Mouse (Mus musculus) T-cell, adult 2 months (primary cell): ENCODE data around the gene Olfr138.

ENCODE experiments used
- DNase-seq: peaks from one replicate; pipeline ENCODE4 v3.0.0; 2022; ENCODE audit warnings: low spot score

Olfr138 gene

GRCm38 (mm10) chr17:38260735-38261134, at the start of gene Olfr138:
Gene Olfr138, plus strand, starts transcription at chr17:38261035.
- no peak for DNase-seq

GRCm38 (mm10) chr17:38307470-38307869, 46.6 kb downstream of the Olfr138 start, which contains the start of gene Olfr137:
Gene Olfr137, minus strand, starts transcription at chr17:38307570.
- DNase-seq, result no peak
